ENCODE assay signal across 9 mouse cellular contexts in the genomic region with DNA sequence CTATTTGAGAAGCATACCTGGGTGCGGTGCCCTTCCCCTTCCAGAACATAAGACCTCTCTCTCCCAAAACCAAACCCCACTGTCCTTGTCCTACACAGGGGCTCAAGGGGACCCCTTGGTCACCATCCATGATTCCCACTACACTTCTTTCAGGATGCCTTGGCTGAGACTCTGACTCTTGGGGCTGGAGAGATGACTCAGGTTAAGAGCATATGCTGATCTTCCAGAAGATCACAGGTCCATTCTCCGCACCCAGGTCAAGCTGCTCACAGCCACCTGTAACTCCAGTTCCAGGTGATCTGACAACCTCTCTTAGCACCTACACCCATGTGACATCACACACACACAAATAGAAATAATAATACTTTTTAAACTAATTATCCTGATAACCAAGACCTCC. TPM values are rescaled to one million over a fixed set of nuclear protein-coding genes. Genes with fewer than 3 reads are reported as not detected.
DNase-seq lines count a peak whose midpoint lies in the region; ATAC-seq and TF ChIP-seq lines count a peak whose summit lies in the region.
"Had no signal": no experiment of that assay in that cellular context is flagged by ENCODE, and none has a peak within 500 bp of the region (broad histone marks: within the 10 kb centered on the region; RNA-seq: fewer than 3 reads in every experiment).

No protein-coding gene starts in this region.

- H3K27ac ChIP-seq in kidney, embryonic 14.5 days (ENCODE audit: low read depth, low read length), result no peak overlapping the region
- no peak overlapping the region for H3K27ac ChIP-seq in embryonic facial prominence, embryonic 11.5 days (replicated peaks; ENCODE audit: low read depth, low read length)
- H3K27ac ChIP-seq in intestine, embryonic 14.5 days (ENCODE audit: low read depth), result peak overlapping the region; percentile 83; the same call in 1 of the 2 replicates

- peak overlapping the region; percentile 45 for H3ac ChIP-seq in myocyte (ENCODE audit: control insufficient read depth, insufficient read length)

- H3K4me2 ChIP-seq in kidney, embryonic 14.5 days (replicated peaks; ENCODE audit: low read depth, low read length), result peak overlapping the region; percentile 70
- H3K4me2 ChIP-seq in embryonic facial prominence, embryonic 11.5 days (ENCODE audit: low read depth, low read length), result peak overlapping the region; percentile 92
- H3K4me2 ChIP-seq in intestine, embryonic 14.5 days (ENCODE audit: low read length), result peak overlapping the region; percentile 86
- H3K4me2 ChIP-seq in myocyte (ENCODE audit: low read depth), result peak overlapping the region; percentile 87

- peak overlapping the region; percentile 47 for H3K4me3 ChIP-seq in kidney, embryonic 14.5 days (ENCODE audit: low read length)
- peak overlapping the region; percentile 64 for H3K4me3 ChIP-seq in embryonic facial prominence, embryonic 11.5 days (ENCODE audit: low read depth, low read length)
- peak overlapping the region; percentile 80 for H3K4me3 ChIP-seq in intestine, embryonic 14.5 days (ENCODE audit: low read depth, low read length)
- peak overlapping the region; percentile 81 for H3K4me3 ChIP-seq in myocyte

- no peaks in the 10 kb centered on the region for H3K36me3 ChIP-seq in kidney, embryonic 14.5 days (ENCODE audit: control insufficient read depth, insufficient read depth, low read length)
- no peaks in the 10 kb centered on the region for H3K36me3 ChIP-seq in embryonic facial prominence, embryonic 11.5 days (replicated peaks; ENCODE audit: control insufficient read depth, insufficient read depth, low read depth, low read length)
- no peaks in the 10 kb centered on the region for H3K36me3 ChIP-seq in intestine, embryonic 14.5 days (ENCODE audit: control insufficient read depth, insufficient read depth, low read length)
- H3K36me3 ChIP-seq in myocyte (ENCODE audit: control insufficient read depth, insufficient read depth), result no peaks in the 10 kb centered on the region

- no peaks in the 10 kb centered on the region for H3K9me3 ChIP-seq in kidney, embryonic 14.5 days (ENCODE audit: control insufficient read depth, low read length)
- H3K9me3 ChIP-seq in embryonic facial prominence, embryonic 11.5 days (replicated peaks; ENCODE audit: control insufficient read depth, low read length), result no peaks in the 10 kb centered on the region
- no peaks in the 10 kb centered on the region for H3K9me3 ChIP-seq in intestine, embryonic 14.5 days (ENCODE audit: control insufficient read depth, low read length)

- peak overlapping the region; percentile 61; the same call in 1 of the 2 replicates for H3K9ac ChIP-seq in kidney, embryonic 14.5 days (ENCODE audit: low read depth, low read length)
- H3K9ac ChIP-seq in embryonic facial prominence, embryonic 11.5 days (replicated peaks; ENCODE audit: low read length), result peak overlapping the region; percentile 84
- H3K9ac ChIP-seq in intestine, embryonic 14.5 days (ENCODE audit: low read length), result peak overlapping the region; percentile 83

- no peaks in the 10 kb centered on the region for H3K27me3 ChIP-seq in kidney, embryonic 14.5 days (ENCODE audit: control insufficient read depth, insufficient read depth, low read length)
- no peaks in the 10 kb centered on the region for H3K27me3 ChIP-seq in embryonic facial prominence, embryonic 11.5 days (ENCODE audit: control insufficient read depth, insufficient read depth, low read length)
- no peaks in the 10 kb centered on the region for H3K27me3 ChIP-seq in intestine, embryonic 14.5 days (replicated peaks; ENCODE audit: control insufficient read depth, insufficient read depth, low read length)
- H3K27me3 ChIP-seq in myocyte (ENCODE audit: control insufficient read depth, insufficient read depth, insufficient read length), result no peaks in the 10 kb centered on the region

- no peak for DNase-seq in kidney, postnatal 10 days
- no peak for DNase-seq in embryonic facial prominence, embryonic 11.5 days (ENCODE audit: low spot score)
- DNase-seq in intestine, embryonic 14.5 days (ENCODE audit: low spot score), result no peak
- DNase-seq in adrenal gland, adult 18-20 months (ENCODE audit: low spot score in 2 of 2), result no peak
- DNase-seq in c-Kit-positive CD71-positive TER-119-positive erythroid progenitor cells, embryonic 14.5 days (ENCODE audit: low spot score), result no peak
- no peak for DNase-seq in cerebellum, adult 11-12 months

- TF ChIP-seq POLR2A in myocyte (IDR thresholded peaks at IDR 0.05; ENCODE audit: insufficient read length, low read depth), result no peak

- peaks cover 20% of the 10 kb centered on the region for H3K4me1 ChIP-seq in kidney, embryonic 14.5 days (ENCODE audit: control insufficient read depth, insufficient read depth, low read length)
- H3K4me1 ChIP-seq in embryonic facial prominence, embryonic 11.5 days (ENCODE audit: control insufficient read depth, insufficient read depth, low read length), result peaks cover 8% of the 10 kb centered on the region
- peaks cover 26% of the 10 kb centered on the region for H3K4me1 ChIP-seq in intestine, embryonic 14.5 days (replicated peaks; ENCODE audit: control insufficient read depth, insufficient read depth, low read length)

- ATAC-seq in kidney, embryonic 14.5 days (ENCODE audit: low FRiP score, low TSS enrichment), result peak; percentile 21
- no peak for ATAC-seq in embryonic facial prominence, embryonic 11.5 days (replicated peaks; ENCODE audit: insufficient number of reproducible peaks, low FRiP score, low TSS enrichment, low read depth)
- ATAC-seq in intestine, embryonic 14.5 days (replicated peaks; ENCODE audit: low FRiP score, low TSS enrichment, low read depth), result no peak; the same call in 1 of the 2 replicates

- H3K79me2 ChIP-seq in myocyte (ENCODE audit: control insufficient read depth, insufficient read depth), result peaks cover 45% of the 10 kb centered on the region

- WGBS in kidney, embryonic 14.5 days, result 19% methylated on average over 2 of the region's 2 CpGs
- WGBS in embryonic facial prominence, embryonic 11.5 days, result 10% methylated on average over 2 of the region's 2 CpGs
- 15% methylated on average over 2 of the region's 2 CpGs for WGBS in intestine, embryonic 14.5 days

TF ChIP-seq in myocyte, 11 proteins besides CTCF, POLR2A, EP300 and RAD21:
- TF ChIP-seq USF1 (IDR thresholded peaks at IDR 0.05; ENCODE audit: low read depth), result no peak
- TF ChIP-seq MYOD1 (IDR thresholded peaks at IDR 0.05; ENCODE audit: control insufficient read depth in 1 of 3, insufficient read length in 2 of 3, low read depth in 2 of 3), result no peak
- TF ChIP-seq POLR2AphosphoS2 (IDR thresholded peaks at IDR 0.05; ENCODE audit: insufficient read length, low read depth), result no peak
- TF ChIP-seq CEBPB (IDR thresholded peaks at IDR 0.05; ENCODE audit: insufficient read depth, poor library complexity, severe bottlenecking), result no peak
- TF ChIP-seq E2F4 (IDR thresholded peaks at IDR 0.05; ENCODE audit: insufficient read depth), result no peak
- no peak for TF ChIP-seq MAX (IDR thresholded peaks at IDR 0.05; ENCODE audit: low read depth)
- TF ChIP-seq MYOG (IDR thresholded peaks at IDR 0.05; ENCODE audit: control insufficient read depth in 1 of 3, insufficient read depth in 1 of 3, insufficient read length in 2 of 3, low read depth in 2 of 3), result no peak
- TF ChIP-seq TCF12 (IDR thresholded peaks at IDR 0.05; ENCODE audit: insufficient read depth, poor library complexity, severe bottlenecking), result no peak
- TF ChIP-seq SRF (IDR thresholded peaks at IDR 0.05; ENCODE audit: control insufficient read depth, insufficient read length, low read depth), result no peak
- TF ChIP-seq REST (IDR thresholded peaks at IDR 0.05; ENCODE audit: insufficient read depth, insufficient read length), result no peak
- no peak for TF ChIP-seq TCF3 (IDR thresholded peaks at IDR 0.05; ENCODE audit: insufficient read length, low read depth)

RNA-seq across cellular contexts. Expression of a gene that starts 16.1 kb away (rescaled TPM):
- polyA plus RNA-seq in kidney, embryonic 14.5 days (2014; fragmentation: Nextera tagmentation; extraction: Ambion mirVana), result 18.7 and 30.7 TPM in 2 replicates
- polyA plus RNA-seq in embryonic facial prominence, embryonic 11.5 days (2014; fragmentation: Nextera tagmentation; extraction: Ambion mirVana), result 11.9 and 13.9 TPM in 2 replicates
- 34.9 and 39.7 TPM in 2 replicates for polyA plus RNA-seq in intestine, embryonic 14.5 days (2014; fragmentation: Nextera tagmentation; extraction: Ambion mirVana)
- 49.6 TPM for polyA plus RNA-seq in myocyte (2012; fragmentation: generic; extraction: Trizol)
- 10 to 100 TPM; 24.5 to 29.1 TPM for total RNA-seq in adrenal gland, adult 18-20 months (2021)
- polyA plus RNA-seq: erythroblast, embryonic 14.5 days had no signal

RNA-seq across cellular contexts. Expression of a gene that starts 26.1 kb away (rescaled TPM):
- not detected in 2 replicates for polyA plus RNA-seq in kidney, embryonic 14.5 days (2014; fragmentation: Nextera tagmentation; extraction: Ambion mirVana)
- not detected in 2 replicates for polyA plus RNA-seq in embryonic facial prominence, embryonic 11.5 days (2014; fragmentation: Nextera tagmentation; extraction: Ambion mirVana)
- polyA plus RNA-seq in intestine, embryonic 14.5 days (2014; fragmentation: Nextera tagmentation; extraction: Ambion mirVana), result not detected in 2 replicates
- not detected for polyA plus RNA-seq in myocyte (2012; fragmentation: generic; extraction: Trizol)
- 1 to 10 TPM; 1.7 to 2.2 TPM for total RNA-seq in adrenal gland, adult 18-20 months (2021)
- polyA plus RNA-seq: erythroblast, embryonic 14.5 days had no signal

RNA-seq across cellular contexts. Expression of a gene that starts 43.6 kb away (rescaled TPM):
- polyA plus RNA-seq in kidney, embryonic 14.5 days (2014; fragmentation: Nextera tagmentation; extraction: Ambion mirVana), result 0.86 and 1.8 TPM in 2 replicates
- polyA plus RNA-seq in embryonic facial prominence, embryonic 11.5 days (2014; fragmentation: Nextera tagmentation; extraction: Ambion mirVana), result 1.4 and 1.7 TPM in 2 replicates
- 2.3 and 2.4 TPM in 2 replicates for polyA plus RNA-seq in intestine, embryonic 14.5 days (2014; fragmentation: Nextera tagmentation; extraction: Ambion mirVana)
- polyA plus RNA-seq in myocyte (2012; fragmentation: generic; extraction: Trizol), result 1.9 TPM
- 1 to 10 TPM; 2.3 to 2.9 TPM for total RNA-seq in adrenal gland, adult 18-20 months (2021)
- polyA plus RNA-seq: erythroblast, embryonic 14.5 days had no signal

RNA-seq across cellular contexts. Expression of a gene that starts 55.0 kb away (rescaled TPM):
- polyA plus RNA-seq in kidney, embryonic 14.5 days (2014; fragmentation: Nextera tagmentation; extraction: Ambion mirVana), result 0.84 and 1.7 TPM in 2 replicates
- polyA plus RNA-seq in embryonic facial prominence, embryonic 11.5 days (2014; fragmentation: Nextera tagmentation; extraction: Ambion mirVana), result 0.43 and 0.59 TPM in 2 replicates
- polyA plus RNA-seq in intestine, embryonic 14.5 days (2014; fragmentation: Nextera tagmentation; extraction: Ambion mirVana), result 1.0 and 1.1 TPM in 2 replicates
- 25.7 TPM for polyA plus RNA-seq in myocyte (2012; fragmentation: generic; extraction: Trizol)
- total RNA-seq in adrenal gland, adult 18-20 months (2021), result 1 to 10 TPM; 2.8 to 3.7 TPM
